34 mouse cellular contexts compared by ENCODE assay signal in the genomic region with DNA sequence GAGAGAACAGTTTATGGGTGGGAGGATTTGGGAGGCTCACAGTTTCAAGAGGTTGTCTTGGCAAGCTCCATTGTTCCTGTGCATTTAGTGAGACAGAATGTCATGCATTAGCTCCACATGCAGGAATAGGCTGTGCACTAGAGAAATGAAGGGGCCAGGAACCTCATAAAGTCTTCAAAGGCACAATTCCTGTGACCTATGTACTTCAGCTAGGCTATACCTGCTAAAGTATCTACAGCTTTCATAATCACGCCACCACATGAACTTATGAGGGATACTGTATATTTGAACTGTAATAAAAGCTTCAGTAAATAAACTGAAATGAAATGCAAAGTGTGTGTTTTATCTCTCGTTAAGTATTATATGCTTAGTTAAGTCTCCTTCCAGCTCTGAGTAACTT.
"Had no signal": no experiment of that assay in that cellular context is flagged by ENCODE, and none has a peak within 500 bp of the region (broad histone marks: within the 10 kb centered on the region; RNA-seq: fewer than 3 reads in every experiment).

No protein-coding gene starts in this region.

- DNase-seq: heart, adult 18-20 months; heart, adult 2 months; heart, postnatal 10 days; heart, postnatal 14 days; heart, postnatal 36 days; heart, postnatal 4 days; kidney, adult 11 months; kidney, adult 18-20 months; kidney, adult 2 months; kidney, adult 8-10 months; kidney, adult 9 months; kidney, postnatal 10 days; kidney, postnatal 14 days; kidney, postnatal 25 days; kidney, postnatal 36 days; kidney, postnatal 4 days; layer of hippocampus, adult 9-11 months; layer of hippocampus, postnatal 36 days had no signal

- H3K4me1 ChIP-seq: heart, embryonic 10.5 days; heart, embryonic 12.5 days; heart, embryonic 13.5 days; heart, embryonic 15.5 days; hindbrain, embryonic 12.5 days; hindbrain, embryonic 13.5 days; hindbrain, embryonic 15.5 days; kidney, embryonic 15.5 days had no signal

- H3K36me3 ChIP-seq: heart, embryonic 10.5 days; heart, embryonic 12.5 days; heart, embryonic 13.5 days; heart, embryonic 15.5 days; hindbrain, embryonic 10.5 days; hindbrain, embryonic 12.5 days; hindbrain, embryonic 13.5 days; hindbrain, embryonic 15.5 days; kidney, embryonic 15.5 days had no signal

- H3K4me2 ChIP-seq: heart, embryonic 11.5 days; heart, embryonic 12.5 days; heart, embryonic 13.5 days; heart, embryonic 15.5 days; hindbrain, embryonic 12.5 days; hindbrain, embryonic 13.5 days; hindbrain, embryonic 14.5 days; hindbrain, embryonic 15.5 days; kidney, embryonic 15.5 days had no signal

- H3K27ac ChIP-seq: heart, adult 2 months; heart, embryonic 10.5 days; heart, embryonic 13.5 days; heart, embryonic 15.5 days; hindbrain, embryonic 10.5 days; hindbrain, embryonic 12.5 days; hindbrain, embryonic 13.5 days; hindbrain, embryonic 14.5 days; hindbrain, embryonic 15.5 days; hindbrain, postnatal 0 days; kidney, embryonic 15.5 days; kidney, postnatal 0 days; layer of hippocampus, adult 2 months had no signal

- H3K9me3 ChIP-seq: heart, embryonic 10.5 days; heart, embryonic 12.5 days; heart, embryonic 13.5 days; heart, embryonic 15.5 days; hindbrain, embryonic 10.5 days; hindbrain, embryonic 12.5 days; kidney, embryonic 15.5 days had no signal

- H3K9ac ChIP-seq: heart, embryonic 12.5 days; heart, embryonic 13.5 days; heart, embryonic 15.5 days; hindbrain, embryonic 12.5 days; hindbrain, embryonic 13.5 days; hindbrain, embryonic 14.5 days; hindbrain, embryonic 15.5 days; kidney, embryonic 15.5 days had no signal

- H3K27me3 ChIP-seq: heart, embryonic 12.5 days; heart, embryonic 13.5 days; heart, embryonic 15.5 days; hindbrain, embryonic 12.5 days; hindbrain, embryonic 13.5 days; hindbrain, embryonic 15.5 days; kidney, embryonic 15.5 days had no signal

- ATAC-seq: hindbrain, embryonic 16.5 days; hindbrain, postnatal 0 days; inflammation-experienced regulatory T-cells, adult 6 months had no signal

- H3K4me3 ChIP-seq: heart, adult 2 months; heart, embryonic 10.5 days; heart, embryonic 12.5 days; heart, embryonic 13.5 days; heart, embryonic 15.5 days; hindbrain, embryonic 10.5 days; hindbrain, embryonic 12.5 days; hindbrain, embryonic 13.5 days; hindbrain, embryonic 15.5 days; kidney, embryonic 15.5 days; layer of hippocampus, adult 2 months had no signal
